Mouse (Mus musculus) adipocyte (in vitro differentiated cells): Measurements from ENCODE around the gene Opa1.

ENCODE experiments used
- DNase-seq: peaks from one replicate; pipeline ENCODE4 v3.0.0-alpha.2; 2016; ENCODE audit warnings: low spot score

Gene Opa1

DNA sequence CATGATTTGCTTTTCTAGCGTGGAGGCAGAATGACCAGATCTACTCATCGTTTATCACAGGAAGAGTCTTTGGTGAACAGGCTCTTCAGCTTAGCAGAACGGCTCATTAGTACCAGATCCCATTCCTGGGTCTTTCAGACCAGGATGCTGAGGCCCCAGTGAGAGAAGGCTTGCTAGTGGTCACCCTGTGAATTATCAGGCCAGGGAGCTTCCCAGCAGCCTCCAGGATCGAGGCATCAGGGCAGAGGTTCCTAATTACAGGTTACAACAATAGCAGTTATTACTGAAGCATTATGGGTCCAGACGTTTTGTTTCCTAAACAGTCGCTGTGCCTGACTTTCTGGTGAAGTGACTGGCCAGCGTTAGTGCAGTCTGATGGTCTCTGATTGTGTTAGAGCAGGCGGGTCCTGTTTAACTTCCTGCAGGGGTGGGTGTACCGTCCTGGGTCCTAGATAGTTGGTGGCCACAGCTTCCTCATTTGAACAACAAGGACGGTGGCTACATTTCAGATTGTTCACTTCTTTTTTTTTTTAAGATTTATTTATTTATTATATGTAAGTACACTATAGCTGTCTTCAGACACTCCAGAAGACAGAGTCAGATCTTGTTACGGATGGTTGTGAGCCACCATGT lies 110.2 kb downstream of the Opa1 start:
- DNase-seq: no peak

DNA sequence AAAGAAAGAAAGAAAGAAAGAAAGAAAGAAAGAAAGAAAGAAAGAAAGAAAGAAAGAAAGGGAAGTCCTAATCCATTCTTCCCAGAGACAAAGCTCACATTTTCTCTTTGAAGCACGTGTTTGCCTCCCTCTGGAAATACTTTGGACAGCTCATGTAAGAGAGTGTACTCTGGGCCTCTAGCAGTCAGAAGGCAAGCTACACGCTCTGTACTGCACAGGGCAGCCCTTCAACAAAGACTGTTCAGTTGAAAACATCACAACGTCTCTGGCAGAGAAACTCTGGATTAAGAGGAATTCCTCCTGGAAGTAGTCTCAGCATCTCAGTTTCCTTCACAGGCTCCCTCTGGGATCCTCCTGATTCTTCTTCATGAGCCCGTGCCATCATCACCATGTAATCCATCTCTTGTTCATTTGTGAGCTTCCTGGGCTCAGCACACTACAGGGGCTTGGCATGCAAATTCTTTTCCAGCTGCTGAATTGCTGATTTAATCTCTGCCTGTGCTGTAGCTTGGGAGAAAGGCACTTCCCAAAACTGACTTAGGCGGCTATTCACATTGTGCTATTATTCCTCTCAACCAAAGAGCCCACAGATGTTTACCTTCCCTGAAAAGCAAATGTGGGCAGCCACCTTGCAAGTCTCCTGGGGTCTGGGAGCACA lies 114.0 kb downstream of the Opa1 start:
- no peak for DNase-seq

DNA sequence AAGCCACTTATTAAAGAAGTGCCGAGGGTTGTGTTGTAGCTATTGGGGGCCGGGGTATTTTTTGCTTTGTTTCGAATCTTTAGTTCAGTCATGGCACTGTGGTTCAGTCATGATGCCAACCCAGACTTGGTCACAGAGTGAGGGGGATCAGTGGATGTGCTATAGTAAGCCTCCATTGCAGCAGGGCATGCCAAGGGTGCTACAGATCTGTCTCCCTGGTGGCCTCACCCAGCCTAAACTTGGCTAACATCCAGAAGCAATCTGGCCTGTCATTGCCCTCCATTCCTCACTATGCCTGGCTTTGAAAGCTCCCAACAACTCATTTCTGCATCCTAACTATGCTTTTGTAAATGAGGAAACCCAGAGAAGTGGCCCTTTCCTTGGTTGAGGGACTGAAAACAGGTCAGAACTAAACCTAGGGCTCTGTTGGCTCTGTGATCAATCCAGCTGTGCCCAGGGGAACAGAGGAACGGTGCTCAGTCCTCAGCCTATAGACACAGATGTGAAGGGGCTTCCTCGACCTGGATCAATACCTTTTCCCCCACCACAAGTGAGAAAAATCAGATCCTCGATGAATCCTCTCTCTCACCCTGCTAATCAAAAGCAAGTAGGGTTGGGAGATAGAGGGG lies 114.8 kb downstream of the Opa1 start:
- no peak for DNase-seq

DNA sequence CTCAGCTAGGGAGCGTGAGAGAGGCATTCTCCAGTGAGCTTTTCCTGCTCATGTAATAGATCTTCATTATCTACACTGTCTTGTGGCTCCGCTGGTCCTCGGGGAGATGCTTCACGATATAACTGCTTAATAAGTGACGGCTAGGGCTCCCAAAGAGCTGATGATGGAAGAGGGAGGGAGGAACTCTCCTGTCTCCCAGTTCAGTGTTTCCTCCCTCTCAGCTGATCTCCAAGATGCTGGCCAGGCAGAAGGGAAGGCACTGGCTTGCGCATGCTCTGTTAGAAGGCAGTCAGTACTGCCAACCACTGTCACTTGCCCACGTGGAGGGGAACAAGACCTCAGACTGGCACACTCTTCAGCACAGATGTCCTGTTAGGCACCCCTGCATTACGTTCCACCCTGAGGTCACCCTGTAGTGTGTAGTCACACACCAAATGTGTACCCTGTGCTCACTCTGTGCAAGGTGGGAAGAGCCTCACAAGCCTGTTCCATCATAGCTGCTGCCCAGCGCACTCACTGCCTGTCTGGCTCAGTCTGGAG lies 115.4 kb downstream of the Opa1 start:
- no peak for DNase-seq
